ENCODE assay signal across 23 mouse cellular contexts in genomic region chr14:8244211-8244611, GRCm38 (mm10). TPM values are rescaled to one million over a fixed set of nuclear protein-coding genes. Genes with fewer than 3 reads are reported as not detected.
DNase-seq lines count a peak whose midpoint lies in the region; ATAC-seq and TF ChIP-seq lines count a peak whose summit lies in the region.
"Had no signal": no experiment of that assay in that cellular context is flagged by ENCODE, and none has a peak within 500 bp of the region (broad histone marks: within the 10 kb centered on the region; RNA-seq: fewer than 3 reads in every experiment).

No protein-coding gene starts in this region.

- peak; percentile 65 for TF ChIP-seq EP300 in lung, postnatal 0 days (IDR thresholded peaks at IDR 0.05)

- ATAC-seq in intestine, embryonic 16.5 days, result peak; percentile 41
- ATAC-seq in intestine, embryonic 15.5 days, result no peak
- peak; percentile 61 for ATAC-seq in lung, postnatal 0 days
- peak; percentile 78 for ATAC-seq in liver, embryonic 13.5 days (ENCODE audit: low read depth)
- no peak for ATAC-seq in CD4-positive, CD25-positive, alpha-beta regulatory T cell, adult 4 months
- ATAC-seq in hindbrain, embryonic 12.5 days (ENCODE audit: low FRiP score), result no peak
- ATAC-seq: activated CD4-positive, CD25-positive, alpha-beta regulatory T cell, adult 4 months; forebrain, embryonic 15.5 days had no signal

- no peak overlapping the region for H3K4me3 ChIP-seq in intestine, embryonic 16.5 days (ENCODE audit: low read length)
- no peak overlapping the region for H3K4me3 ChIP-seq in intestine, embryonic 15.5 days (replicated peaks)
- no peak overlapping the region for H3K4me3 ChIP-seq in lung, postnatal 0 days (ENCODE audit: low read depth, low read length)
- no peak overlapping the region for H3K4me3 ChIP-seq in liver, embryonic 13.5 days (replicated peaks)
- no peak overlapping the region for H3K4me3 ChIP-seq in hindbrain, embryonic 12.5 days
- H3K4me3 ChIP-seq: embryonic facial prominence, embryonic 13.5 days; forebrain, embryonic 15.5 days; heart, embryonic 15.5 days; midbrain, embryonic 13.5 days; neural tube, embryonic 12.5 days had no signal

- H3K9ac ChIP-seq in intestine, embryonic 16.5 days (ENCODE audit: low read depth, low read length), result no peak overlapping the region
- H3K9ac ChIP-seq in intestine, embryonic 15.5 days, result no peak overlapping the region
- no peak overlapping the region for H3K9ac ChIP-seq in lung, postnatal 0 days (replicated peaks; ENCODE audit: low read depth)
- no peak overlapping the region for H3K9ac ChIP-seq in liver, embryonic 13.5 days
- no peak overlapping the region for H3K9ac ChIP-seq in hindbrain, embryonic 12.5 days
- H3K9ac ChIP-seq: embryonic facial prominence, embryonic 13.5 days; forebrain, embryonic 15.5 days; heart, embryonic 15.5 days; midbrain, embryonic 13.5 days; neural tube, embryonic 12.5 days had no signal

- WGBS in intestine, embryonic 16.5 days, result 46% methylated on average over 5 of the region's 5 CpGs
- WGBS in intestine, embryonic 15.5 days, result 43% methylated on average over 5 of the region's 5 CpGs
- WGBS in lung, postnatal 0 days, result 33% methylated on average over 5 of the region's 5 CpGs
- 54% methylated on average over 5 of the region's 5 CpGs for WGBS in liver, embryonic 13.5 days (ENCODE audit: insufficient replicate concordance)
- WGBS in hindbrain, embryonic 12.5 days, result 78% methylated on average over 5 of the region's 5 CpGs

- no peak for TF ChIP-seq CTCF in lung, postnatal 0 days (IDR thresholded peaks at IDR 0.05)

- H3K27me3 ChIP-seq in intestine, embryonic 16.5 days (replicated peaks; ENCODE audit: control insufficient read depth, insufficient read depth, low read length), result no peaks in the 10 kb centered on the region
- no peaks in the 10 kb centered on the region for H3K27me3 ChIP-seq in intestine, embryonic 15.5 days (replicated peaks)
- H3K27me3 ChIP-seq in lung, postnatal 0 days (replicated peaks; ENCODE audit: insufficient read depth, low read length), result no peaks in the 10 kb centered on the region
- H3K27me3 ChIP-seq in liver, embryonic 13.5 days, result no peaks in the 10 kb centered on the region
- H3K27me3 ChIP-seq in hindbrain, embryonic 12.5 days, result no peaks in the 10 kb centered on the region
- H3K27me3 ChIP-seq: embryonic facial prominence, embryonic 13.5 days; forebrain, embryonic 15.5 days; heart, embryonic 15.5 days; midbrain, embryonic 13.5 days; neural tube, embryonic 12.5 days had no signal

- DNase-seq in lung, postnatal 0 days (ENCODE audit: low spot score), result peak; percentile 81
- no peak for DNase-seq in lung, postnatal 36 days
- no peak for DNase-seq in liver, embryonic 13.5 days
- peak; percentile 72 for DNase-seq in testis, postnatal 14 days (ENCODE audit: low spot score)
- DNase-seq: adrenal gland, postnatal 14 days; cerebellum, postnatal 10 days; gastrocnemius, postnatal 25 days; left cerebral cortex, postnatal 4 days; lung, adult 18-20 months; right cerebral cortex, adult 18-20 months; spleen, adult 18-20 months had no signal

- no peak overlapping the region for H3K27ac ChIP-seq in intestine, embryonic 16.5 days (ENCODE audit: low read length)
- H3K27ac ChIP-seq in intestine, embryonic 15.5 days, result no peak overlapping the region
- no peak overlapping the region for H3K27ac ChIP-seq in lung, postnatal 0 days (ENCODE audit: low read length)
- H3K27ac ChIP-seq in liver, embryonic 13.5 days, result peak overlapping the region; percentile 70
- H3K27ac ChIP-seq in hindbrain, embryonic 12.5 days, result no peak overlapping the region
- H3K27ac ChIP-seq: embryonic facial prominence, embryonic 13.5 days; forebrain, embryonic 15.5 days; heart, embryonic 15.5 days; neural tube, embryonic 12.5 days had no signal

- no peak overlapping the region for H3K4me2 ChIP-seq in intestine, embryonic 16.5 days (ENCODE audit: low read depth, low read length)
- H3K4me2 ChIP-seq in intestine, embryonic 15.5 days (replicated peaks), result no peak overlapping the region
- no peak overlapping the region for H3K4me2 ChIP-seq in lung, postnatal 0 days (replicated peaks; ENCODE audit: low read depth, low read length)
- no peak overlapping the region for H3K4me2 ChIP-seq in liver, embryonic 13.5 days
- no peak overlapping the region for H3K4me2 ChIP-seq in hindbrain, embryonic 12.5 days (replicated peaks)
- H3K4me2 ChIP-seq: embryonic facial prominence, embryonic 13.5 days; forebrain, embryonic 15.5 days; heart, embryonic 15.5 days; midbrain, embryonic 13.5 days; neural tube, embryonic 12.5 days had no signal

- no peaks in the 10 kb centered on the region for H3K9me3 ChIP-seq in intestine, embryonic 16.5 days (ENCODE audit: control insufficient read depth, low read length)
- no peaks in the 10 kb centered on the region for H3K9me3 ChIP-seq in intestine, embryonic 15.5 days
- H3K9me3 ChIP-seq in lung, postnatal 0 days (ENCODE audit: low read length), result no peaks in the 10 kb centered on the region
- H3K9me3 ChIP-seq in liver, embryonic 13.5 days (replicated peaks), result no peaks in the 10 kb centered on the region
- no peaks in the 10 kb centered on the region for H3K9me3 ChIP-seq in hindbrain, embryonic 12.5 days (replicated peaks)
- H3K9me3 ChIP-seq: embryonic facial prominence, embryonic 13.5 days; forebrain, embryonic 15.5 days; G1E; heart, embryonic 15.5 days; midbrain, embryonic 13.5 days; neural tube, embryonic 12.5 days had no signal

- H3K36me3 ChIP-seq in intestine, embryonic 16.5 days (ENCODE audit: control insufficient read depth, insufficient read depth, low read length), result no peaks in the 10 kb centered on the region
- no peaks in the 10 kb centered on the region for H3K36me3 ChIP-seq in intestine, embryonic 15.5 days
- no peaks in the 10 kb centered on the region for H3K36me3 ChIP-seq in lung, postnatal 0 days (ENCODE audit: insufficient read depth, low read length)
- H3K36me3 ChIP-seq in liver, embryonic 13.5 days, result no peaks in the 10 kb centered on the region
- no peaks in the 10 kb centered on the region for H3K36me3 ChIP-seq in hindbrain, embryonic 12.5 days
- H3K36me3 ChIP-seq: embryonic facial prominence, embryonic 13.5 days; forebrain, embryonic 15.5 days; G1E; heart, embryonic 15.5 days; midbrain, embryonic 13.5 days; neural tube, embryonic 12.5 days had no signal

- H3K4me1 ChIP-seq in intestine, embryonic 16.5 days (ENCODE audit: control insufficient read depth, insufficient read depth, low read length), result no peaks in the 10 kb centered on the region
- 0 out of 2 replicates have a peak, but pooled peaks cover 3% of the 10 kb centered on the region for H3K4me1 ChIP-seq in intestine, embryonic 15.5 days (replicated peaks)
- no peaks in the 10 kb centered on the region for H3K4me1 ChIP-seq in lung, postnatal 0 days (ENCODE audit: insufficient read depth, low read depth, low read length)
- peaks cover 11% of the 10 kb centered on the region for H3K4me1 ChIP-seq in liver, embryonic 13.5 days (replicated peaks)
- H3K4me1 ChIP-seq in hindbrain, embryonic 12.5 days, result no peaks in the 10 kb centered on the region
- H3K4me1 ChIP-seq: embryonic facial prominence, embryonic 13.5 days; forebrain, embryonic 15.5 days; neural tube, embryonic 12.5 days had no signal

RNA-seq across cellular contexts. Expression of gene Acox2, which starts 14.9 kb away (rescaled TPM):
- 1.1 and 1.4 TPM in 2 replicates for polyA plus RNA-seq in intestine, embryonic 16.5 days (2015; fragmentation: Nextera tagmentation; extraction: Ambion mirVana)
- polyA plus RNA-seq in intestine, embryonic 15.5 days (2015; fragmentation: Nextera tagmentation; extraction: Ambion mirVana), result 0.88 and 0.91 TPM in 2 replicates
- polyA plus RNA-seq in lung, postnatal 0 days (2015; fragmentation: Nextera tagmentation; extraction: Ambion mirVana), result 6.3 and 7.2 TPM in 2 replicates
- 9.8 and 12.1 TPM in 2 replicates for polyA plus RNA-seq in liver, embryonic 13.5 days (2015; fragmentation: Nextera tagmentation; extraction: Ambion mirVana)
- polyA plus RNA-seq in CD4-positive, CD25-positive, alpha-beta regulatory T cell, adult 4 months (2017; shearing (Covaris generic)), result not detected
- polyA plus RNA-seq in hindbrain, embryonic 12.5 days (2016; fragmentation: Nextera tagmentation; extraction: Ambion mirVana), result 0.26 TPM in 1 of 2 replicates, not detected in the other
- polyA plus RNA-seq: activated CD4-positive, CD25-positive, alpha-beta regulatory T cell, adult 4 months; brain, embryonic 14.5 days; embryonic facial prominence, embryonic 13.5 days; forebrain, embryonic 15.5 days; G1E; heart, embryonic 15.5 days; midbrain, embryonic 13.5 days; neural tube, embryonic 12.5 days had no signal

RNA-seq across cellular contexts. Expression of gene Kctd6, which starts 30.3 kb away (rescaled TPM):
- 2.1 and 2.2 TPM in 2 replicates for polyA plus RNA-seq in intestine, embryonic 16.5 days (2015; fragmentation: Nextera tagmentation; extraction: Ambion mirVana)
- 11.2 and 12.4 TPM in 2 replicates for polyA plus RNA-seq in intestine, embryonic 15.5 days (2015; fragmentation: Nextera tagmentation; extraction: Ambion mirVana)
- 18.5 and 19.5 TPM in 2 replicates for polyA plus RNA-seq in lung, postnatal 0 days (2015; fragmentation: Nextera tagmentation; extraction: Ambion mirVana)
- 3.8 and 4.9 TPM in 2 replicates for polyA plus RNA-seq in liver, embryonic 13.5 days (2015; fragmentation: Nextera tagmentation; extraction: Ambion mirVana)
- 1 to 10 TPM; 2.0 to 3.4 TPM for polyA plus RNA-seq in CD4-positive, CD25-positive, alpha-beta regulatory T cell, adult 4 months (2017; shearing (Covaris generic))
- 15.6 and 16.0 TPM in 2 replicates for polyA plus RNA-seq in hindbrain, embryonic 12.5 days (2016; fragmentation: Nextera tagmentation; extraction: Ambion mirVana)

Comparison
In these comparisons a context has a peak if more than half of its experiments do, and no peak if none do; other contexts are left out.
1. ATAC-seq: peak in intestine, embryonic 16.5 days (single experiment), lung, postnatal 0 days (single experiment) and liver, embryonic 13.5 days (single experiment); none in intestine, embryonic 15.5 days (single experiment), CD4-positive, CD25-positive, alpha-beta regulatory T cell, adult 4 months (single experiment) and hindbrain, embryonic 12.5 days (single experiment).
2. DNase-seq: peak in lung, postnatal 0 days (single experiment) and testis, postnatal 14 days (single experiment); none in lung, postnatal 36 days (single experiment) and liver, embryonic 13.5 days (single experiment).